Mouse (Mus musculus) megakaryocyte-erythroid progenitor cell, adult 5-6 weeks (primary cell): ENCODE results near the gene Kcnh2. TPM values are rescaled to one million over a fixed set of nuclear protein-coding genes. Genes with fewer than 3 reads are reported as not detected.

ENCODE experiments used
- ATAC-seq: replicated peaks from 2 replicates; pipeline ENCODE4 v1.8.0; 2016; ENCODE audit warnings: mild to moderate bottlenecking, inconsistent platforms; ENCODE audit not compliant: severe bottlenecking, poor library complexity, low FRiP score, low TSS enrichment
- total RNA-seq, 2 experiments: library from RNA; stranded (forward) in 1 of 2; stranded (reverse) in 1 of 2; fragments of 200-1000, 215-1000 nt in 1 of 2; fragments of >200 nt in 1 of 2; fragmentation: Nextera tagmentation in 1 of 2; gene quantifications; 2 replicates each; pipeline ENCODE4 v1.2.3; 2014 to 2017

Gene Kcnh2
- total RNA-seq, 2 experiments from 2014 or later, result 1.2 TPM; not detected in 1

DNA sequence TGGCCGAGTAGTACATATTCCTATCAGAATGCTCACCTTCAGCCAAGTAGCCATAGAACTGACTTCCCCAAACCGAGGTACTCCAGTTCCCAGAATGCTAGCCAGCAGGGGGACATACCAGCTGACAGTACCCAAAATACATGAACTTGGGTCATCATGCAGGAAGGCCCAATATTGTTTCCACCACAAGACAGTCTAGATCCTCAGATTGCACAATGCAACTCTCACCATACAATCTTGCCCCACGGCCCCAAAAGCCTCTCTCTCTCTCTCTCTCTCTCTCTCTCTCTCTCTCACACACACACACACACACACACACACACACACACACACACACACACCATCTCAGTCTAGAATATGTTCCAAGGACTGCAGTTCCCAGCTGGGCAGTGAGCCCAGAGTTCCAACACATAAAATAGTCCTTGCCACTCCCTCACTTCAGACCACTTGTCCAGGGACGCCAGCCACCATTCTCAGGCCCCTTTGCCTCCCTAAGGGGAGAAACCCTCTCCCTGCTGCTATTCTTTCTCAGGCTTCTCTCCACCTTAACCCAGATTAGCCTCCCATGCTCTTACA is 24.5 kb downstream of the Kcnh2 start:
- ATAC-seq, result no peak

DNA sequence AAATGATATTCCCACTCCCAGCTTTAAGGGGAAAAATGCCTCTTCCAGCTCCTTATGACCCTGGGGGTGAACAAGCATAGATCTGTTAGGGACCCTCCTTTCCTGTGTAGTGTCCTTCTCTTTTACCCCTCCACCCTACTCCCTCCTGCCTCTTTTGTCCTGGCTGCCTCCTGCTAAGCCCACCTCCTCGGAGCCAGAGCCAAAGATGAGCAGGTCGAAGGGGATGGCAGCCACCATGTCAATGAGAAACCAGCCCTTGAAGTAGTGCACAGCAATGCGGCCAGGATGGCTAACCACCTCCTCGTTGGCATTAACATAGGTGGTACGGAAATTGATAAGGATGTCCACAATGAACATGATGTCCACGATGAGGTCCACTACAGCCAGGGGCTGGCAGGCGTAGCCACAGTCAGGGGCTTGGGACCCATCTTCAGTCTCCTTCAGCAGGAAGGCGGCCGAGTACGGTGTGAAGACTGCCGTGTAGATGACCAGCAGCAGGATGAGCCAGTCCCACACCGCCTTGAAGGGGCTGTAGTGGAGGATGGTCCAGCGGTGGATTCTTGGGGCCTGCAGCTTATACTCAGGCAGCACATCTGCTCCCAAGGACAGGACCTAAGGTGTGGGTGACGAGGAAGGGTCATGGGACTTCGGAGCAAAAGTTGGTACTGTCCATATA is 25.1 kb downstream of the Kcnh2 start:
- no peak for ATAC-seq

DNA sequence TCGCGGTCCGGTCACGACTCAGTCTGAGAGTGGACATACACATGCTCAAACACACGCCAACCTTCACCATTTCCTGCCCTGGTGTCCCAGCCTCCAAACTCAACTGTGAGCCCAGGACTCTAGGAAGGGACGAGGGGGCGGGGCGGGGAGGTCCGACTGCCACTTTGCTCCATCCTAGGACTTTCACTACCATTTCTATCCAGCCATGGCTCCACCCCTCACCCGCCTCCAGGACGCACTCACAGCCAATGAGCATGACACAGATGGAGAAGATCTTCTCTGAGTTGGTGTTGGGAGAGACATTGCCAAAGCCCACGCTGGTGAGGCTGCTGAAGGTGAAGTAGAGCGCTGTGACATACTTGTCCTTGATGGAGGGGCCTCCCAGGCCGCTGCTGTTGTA is 26.2 kb downstream of the Kcnh2 start:
- no peak for ATAC-seq

GRCm38 (mm10) chr5:24321711-24322682 is 29.4 kb downstream of the Kcnh2 start:
- no peak for ATAC-seq

GRCm38 (mm10) chr5:24320894-24321293 is 30.5 kb downstream of the Kcnh2 start:
- ATAC-seq, result no peak

GRCm38 (mm10) chr5:24320467-24320813 is 31.0 kb downstream of the Kcnh2 start:
- ATAC-seq, result peak; percentile 49; the same call in 1 of the 2 replicates

DNA sequence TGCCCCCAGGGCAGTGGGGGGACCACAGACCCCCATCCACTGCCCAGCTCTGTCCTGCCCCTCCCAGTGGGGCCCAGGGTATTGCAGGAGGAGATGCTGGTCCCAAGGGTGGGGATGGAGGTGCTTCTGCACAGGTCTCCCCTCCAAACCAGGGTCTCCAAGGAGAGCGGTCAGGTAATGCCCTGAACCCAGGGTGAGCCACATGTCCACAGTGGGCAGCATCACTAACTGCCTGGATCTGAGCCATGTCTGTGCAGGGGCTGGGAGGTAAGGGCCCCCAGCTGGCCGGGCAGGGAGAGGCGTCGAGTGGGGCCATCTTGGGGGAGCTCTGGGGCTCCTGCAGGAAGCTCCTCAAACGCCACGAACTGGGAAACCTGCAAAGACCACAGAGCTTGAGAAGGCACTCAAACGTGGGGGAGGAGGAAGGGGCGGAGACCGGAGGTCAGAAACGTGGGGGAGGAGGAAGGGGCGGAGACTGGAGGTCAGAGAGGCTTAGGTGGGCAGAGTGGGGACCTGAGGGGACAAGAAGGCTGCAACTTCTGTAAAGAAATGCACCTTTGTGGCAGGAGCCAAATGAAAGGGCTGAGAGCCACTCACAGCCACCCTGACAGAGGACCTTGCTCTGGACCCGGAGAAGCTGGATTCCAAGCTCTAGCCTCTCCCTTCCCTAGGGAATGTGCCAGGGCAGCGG is 31.5 kb downstream of the Kcnh2 start:
- 0 out of 2 replicates have a peak, but pooled peaks have one; percentile 17 for ATAC-seq

- no peak for ATAC-seq
Measured at GRCm38 (mm10) chr5:24309223-24309622, 42.2 kb downstream of the Kcnh2 start.

DNA sequence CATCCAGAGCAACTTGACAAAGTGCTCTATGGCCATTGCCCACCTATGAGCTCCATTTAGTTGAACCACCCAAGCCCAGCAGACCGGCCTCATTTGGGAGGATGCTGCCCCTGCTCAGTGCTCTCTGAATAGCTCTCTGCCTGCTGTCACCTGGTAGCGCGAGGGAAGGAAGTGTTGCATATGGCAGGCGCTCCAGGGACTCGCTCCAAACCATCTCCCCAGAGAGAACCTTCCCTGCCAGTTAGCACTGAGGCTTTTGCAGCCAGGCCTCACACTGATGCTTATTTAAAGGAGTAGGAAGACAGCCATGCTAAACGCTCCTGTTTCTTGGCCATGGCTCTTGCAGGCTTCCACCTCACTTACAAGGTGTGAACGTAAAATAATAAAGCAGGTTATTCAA is 42.8 kb downstream of the Kcnh2 start:
- no peak for ATAC-seq

GRCm38 (mm10) chr5:24307118-24307777 is 44.2 kb downstream of the Kcnh2 start:
- ATAC-seq, result no peak

DNA sequence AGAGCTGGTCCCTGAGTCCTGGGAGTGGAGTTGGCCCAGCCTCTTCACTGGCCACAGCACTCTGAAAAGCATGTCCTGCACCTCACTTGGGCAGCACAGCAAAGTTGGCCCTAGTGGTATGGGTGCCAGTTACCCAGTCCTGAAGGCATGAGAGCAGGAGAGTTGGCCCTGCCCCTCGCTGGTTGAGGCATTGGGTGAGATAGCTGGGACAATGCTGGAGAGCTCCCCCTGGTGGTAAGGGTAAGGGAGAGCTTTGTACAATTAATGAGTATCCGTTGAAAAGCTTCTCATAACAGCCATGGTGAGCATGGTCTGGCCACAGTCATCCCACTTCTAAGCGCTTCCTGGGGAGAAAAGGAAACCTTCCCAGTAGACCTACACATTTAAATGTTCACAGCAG is 48.2 kb downstream of the Kcnh2 start:
- ATAC-seq, result peak; percentile 85

DNA sequence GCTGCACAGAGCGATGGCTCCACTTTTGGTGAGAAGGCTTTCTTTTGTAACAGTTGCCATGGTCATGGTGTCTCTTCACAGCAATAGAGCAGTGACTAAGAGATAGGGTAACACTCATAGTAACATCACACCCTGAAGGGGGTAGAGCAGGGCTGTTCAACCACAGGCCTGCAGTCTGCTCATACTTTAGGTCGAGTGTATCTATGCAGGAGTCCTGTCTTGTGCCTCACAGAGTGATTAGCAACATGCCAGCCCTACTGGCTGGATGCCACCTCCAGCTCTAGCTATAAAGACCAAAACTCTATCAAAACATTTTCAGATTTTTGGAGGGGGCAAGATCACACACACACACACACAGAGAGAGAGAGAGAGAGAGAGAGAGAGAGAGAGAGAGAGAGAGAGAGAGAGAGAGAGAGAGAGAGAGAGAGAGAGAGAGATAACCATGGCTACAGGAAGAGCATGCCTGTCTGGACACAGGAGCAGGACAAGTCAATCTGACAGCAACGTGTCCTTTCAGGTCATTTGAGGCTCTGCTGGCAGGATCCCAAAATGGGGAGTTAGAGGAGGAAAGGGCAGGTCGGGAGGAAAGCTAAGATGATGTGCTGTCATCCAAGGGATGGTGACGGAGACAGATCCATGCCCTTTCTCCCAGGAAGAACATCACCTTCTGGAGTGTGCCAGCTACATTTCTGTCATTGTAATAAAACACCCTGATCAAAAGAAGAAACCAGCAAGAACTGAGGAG is 51.4 kb downstream of the Kcnh2 start:
- no peak for ATAC-seq

DNA sequence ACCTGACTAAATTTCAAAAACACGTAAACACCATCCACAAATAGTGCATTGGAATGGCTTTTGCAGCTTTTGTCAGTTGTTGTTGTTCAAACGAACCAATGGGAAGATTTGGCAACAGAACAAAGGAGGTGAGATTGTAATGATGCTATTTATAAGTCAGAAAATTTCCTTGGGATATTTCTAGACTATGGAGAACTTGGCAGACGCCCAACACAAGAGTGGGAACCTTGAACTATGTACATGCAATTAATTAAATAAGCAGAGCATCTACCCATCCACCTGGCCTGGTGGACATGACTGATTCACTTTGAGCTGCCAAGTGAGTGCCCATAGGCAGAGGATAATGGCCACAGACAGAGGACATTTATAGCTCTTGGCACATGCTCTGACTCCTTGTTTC is 59.5 kb downstream of the Kcnh2 start:
- ATAC-seq, result no peak

DNA sequence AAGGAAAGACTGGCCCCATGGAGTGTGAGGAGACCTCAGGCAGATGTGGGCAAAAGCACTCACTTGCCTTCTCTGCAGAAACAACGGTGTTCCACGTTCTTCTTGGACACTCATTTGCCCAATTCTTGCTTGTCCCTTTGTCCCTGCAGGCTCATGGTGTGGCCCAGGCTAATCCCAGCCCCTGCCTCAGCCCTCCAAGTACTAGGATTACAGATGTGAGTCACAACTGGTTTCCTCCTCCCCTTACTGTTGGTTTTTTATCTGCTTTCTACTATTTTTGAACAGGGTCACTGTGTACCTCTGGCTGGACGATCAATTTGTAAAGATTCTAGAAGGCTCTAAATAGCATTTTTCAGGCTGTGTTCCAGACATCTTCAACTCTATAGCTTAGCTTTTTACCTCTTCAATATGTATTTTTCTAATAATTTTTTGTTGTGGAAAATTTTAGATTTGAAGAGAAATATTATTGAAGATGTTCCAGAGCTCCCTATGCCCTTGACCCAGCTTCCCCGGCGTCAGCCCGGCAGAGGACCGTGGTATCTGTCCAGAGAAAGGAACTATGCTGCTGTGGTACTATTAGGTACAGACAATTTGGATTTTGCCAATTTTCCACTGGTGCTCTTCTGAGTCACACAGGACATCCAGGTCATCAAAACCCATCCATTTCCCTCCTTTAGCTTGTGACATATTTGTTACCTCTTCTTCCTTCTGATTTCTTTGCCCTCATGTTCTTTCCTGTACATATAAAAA is 65.0 kb downstream of the Kcnh2 start:
- no peak for ATAC-seq

DNA sequence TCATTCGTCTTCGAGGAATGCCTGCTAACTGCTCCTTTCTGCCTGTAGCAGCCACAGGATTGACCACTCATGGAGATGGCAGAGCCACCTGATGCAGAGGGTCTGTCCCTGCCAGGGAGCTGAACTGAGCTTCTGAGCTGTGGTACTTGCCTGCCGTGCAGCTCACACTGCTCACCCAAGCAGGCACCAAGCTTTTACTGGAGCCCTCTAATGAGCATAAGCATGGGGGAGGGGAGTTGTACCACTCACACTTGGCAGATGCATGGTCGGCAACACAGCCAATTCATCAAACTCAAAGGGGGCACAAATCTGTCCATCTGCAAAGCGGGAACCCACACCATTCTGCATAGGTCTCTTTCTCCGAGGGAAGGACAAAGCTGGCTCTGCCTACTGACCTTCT is 67.3 kb downstream of the Kcnh2 start:
- no peak for ATAC-seq

GRCm38 (mm10) chr5:24283181-24283580 is 68.2 kb downstream of the Kcnh2 start:
- no peak for ATAC-seq

DNA sequence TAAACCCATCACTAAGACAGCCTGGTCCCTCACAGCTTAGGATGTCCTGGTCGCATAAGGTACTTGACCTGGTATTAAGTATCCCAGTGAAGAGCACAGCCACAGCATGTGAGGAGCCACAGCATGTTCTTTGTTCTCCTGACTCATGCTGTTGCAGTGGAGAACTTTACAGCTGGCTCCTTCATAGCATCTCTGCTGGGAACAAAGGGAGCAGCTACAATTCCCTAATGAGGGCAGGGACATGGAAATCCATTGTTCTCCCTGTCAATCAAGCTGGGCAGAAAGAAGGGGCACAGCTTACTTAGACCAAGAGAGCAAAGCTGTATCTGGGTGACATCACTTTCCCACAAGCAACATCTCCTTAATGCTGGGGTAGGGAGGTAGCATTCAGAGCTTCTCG is 70.9 kb downstream of the Kcnh2 start:
- ATAC-seq, result no peak

GRCm38 (mm10) chr5:24279527-24279926 is 71.9 kb downstream of the Kcnh2 start:
- no peak for ATAC-seq
